Mouse (Mus musculus): ENCODE measurements around the gene Ryr1. TPM values are rescaled to one million over a fixed set of nuclear protein-coding genes. Genes with fewer than 3 reads are reported as not detected.

Ryr1 gene
- polyA plus RNA-seq, 1 experiment from 2014 or later, result 0.22 TPM

- H3K4me3 ChIP-seq (replicated peaks), result no peak overlapping the region
- H3K9ac ChIP-seq, result peak overlapping the region; percentile 99
- H3K9me3 ChIP-seq (replicated peaks), result no peaks in the 10 kb centered on the region
- 70% methylated on average over 6 of the region's 6 CpGs for WGBS (ENCODE audit: insufficient replicate concordance)
- peak overlapping the region; percentile 92 for H3K27ac ChIP-seq
- no peak overlapping the region for H3K4me2 ChIP-seq
- no peak for ATAC-seq (ENCODE audit: low read depth)
- peaks cover 16% of the 10 kb centered on the region; the same call in 1 of the 2 replicates for H3K36me3 ChIP-seq
- no peak for DNase-seq
- peaks cover 91% of the 10 kb centered on the region for H3K4me1 ChIP-seq (replicated peaks)
- no peaks in the 10 kb centered on the region for H3K27me3 ChIP-seq
These were observed 167.7 kb downstream of the Ryr1 start for GRCm38 (mm10) chr7:28957286-28957685.

DNA sequence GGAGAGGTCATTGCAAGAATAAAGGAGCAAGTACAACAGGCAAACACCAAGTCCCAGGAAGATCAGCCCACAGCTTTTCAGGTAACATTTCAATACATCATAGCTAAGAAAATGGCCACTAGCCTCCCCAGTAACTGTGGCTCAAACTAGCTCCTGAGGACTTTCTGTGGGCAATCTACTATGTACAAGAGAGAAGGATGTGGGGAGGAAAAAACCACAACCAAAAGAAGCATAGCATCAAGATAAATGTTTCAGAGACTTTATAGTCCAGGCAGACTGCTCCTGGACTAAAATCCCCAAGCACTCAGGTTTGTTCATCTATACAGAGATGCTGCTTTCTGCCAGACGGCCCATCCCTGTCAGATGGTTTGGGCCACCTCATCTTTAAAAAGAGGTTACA, 168.7 kb downstream of the Ryr1 start:
- DNase-seq, result no peak
- no peaks in the 10 kb centered on the region for H3K27me3 ChIP-seq
- no peak overlapping the region for H3K4me2 ChIP-seq
- ATAC-seq (ENCODE audit: low read depth), result no peak
- H3K9ac ChIP-seq, result peak overlapping the region; percentile 10
- H3K4me1 ChIP-seq (replicated peaks), result peaks cover 100% of the 10 kb centered on the region
- 72% methylated on average over 1 of the region's 1 CpGs for WGBS (ENCODE audit: insufficient replicate concordance)
- peaks cover 23% of the 10 kb centered on the region; the same call in 1 of the 2 replicates for H3K36me3 ChIP-seq
- H3K27ac ChIP-seq, result peak overlapping the region; percentile 92; the same call in 1 of the 2 replicates
- no peak overlapping the region for H3K4me3 ChIP-seq (replicated peaks)
- no peaks in the 10 kb centered on the region for H3K9me3 ChIP-seq (replicated peaks)

- Histone ChIP-seq H3K4me1 (replicated peaks) (peaks cover 100% of the 10 kb centered on the region), H3K27me3 (no peaks in the 10 kb centered on the region), H3K9me3 (replicated peaks) (no peaks in the 10 kb centered on the region), H3K36me3 (peaks cover 32% of the 10 kb centered on the region), H3K4me2 (peak overlapping the region; percentile 64; the same call in 1 of the 2 replicates), H3K9ac (peak overlapping the region; percentile 28), H3K27ac (peak overlapping the region; percentile 92), H3K4me3 (replicated peaks) (no peak overlapping the region)
- no peak for ATAC-seq (ENCODE audit: low read depth)
- 73% methylated on average over 5 of the region's 5 CpGs for WGBS (ENCODE audit: insufficient replicate concordance)
- no peak for DNase-seq
These were observed 169.6 kb downstream of the Ryr1 start for GRCm38 (mm10) chr7:28955295-28955897.

GRCm38 (mm10) chr7:28954773-28955172, 170.2 kb downstream of the Ryr1 start:
- H3K9ac ChIP-seq, result peak overlapping the region; percentile 28
- H3K9me3 ChIP-seq (replicated peaks), result no peaks in the 10 kb centered on the region
- ATAC-seq (ENCODE audit: low read depth), result no peak
- no peak for DNase-seq
- no peaks in the 10 kb centered on the region for H3K27me3 ChIP-seq
- peaks cover 100% of the 10 kb centered on the region for H3K4me1 ChIP-seq (replicated peaks)
- 76% methylated on average over 4 of the region's 4 CpGs for WGBS (ENCODE audit: insufficient replicate concordance)
- H3K36me3 ChIP-seq, result peaks cover 34% of the 10 kb centered on the region
- H3K4me2 ChIP-seq, result peak overlapping the region; percentile 64
- H3K4me3 ChIP-seq (replicated peaks), result no peak overlapping the region
- peak overlapping the region; percentile 92 for H3K27ac ChIP-seq

DNA sequence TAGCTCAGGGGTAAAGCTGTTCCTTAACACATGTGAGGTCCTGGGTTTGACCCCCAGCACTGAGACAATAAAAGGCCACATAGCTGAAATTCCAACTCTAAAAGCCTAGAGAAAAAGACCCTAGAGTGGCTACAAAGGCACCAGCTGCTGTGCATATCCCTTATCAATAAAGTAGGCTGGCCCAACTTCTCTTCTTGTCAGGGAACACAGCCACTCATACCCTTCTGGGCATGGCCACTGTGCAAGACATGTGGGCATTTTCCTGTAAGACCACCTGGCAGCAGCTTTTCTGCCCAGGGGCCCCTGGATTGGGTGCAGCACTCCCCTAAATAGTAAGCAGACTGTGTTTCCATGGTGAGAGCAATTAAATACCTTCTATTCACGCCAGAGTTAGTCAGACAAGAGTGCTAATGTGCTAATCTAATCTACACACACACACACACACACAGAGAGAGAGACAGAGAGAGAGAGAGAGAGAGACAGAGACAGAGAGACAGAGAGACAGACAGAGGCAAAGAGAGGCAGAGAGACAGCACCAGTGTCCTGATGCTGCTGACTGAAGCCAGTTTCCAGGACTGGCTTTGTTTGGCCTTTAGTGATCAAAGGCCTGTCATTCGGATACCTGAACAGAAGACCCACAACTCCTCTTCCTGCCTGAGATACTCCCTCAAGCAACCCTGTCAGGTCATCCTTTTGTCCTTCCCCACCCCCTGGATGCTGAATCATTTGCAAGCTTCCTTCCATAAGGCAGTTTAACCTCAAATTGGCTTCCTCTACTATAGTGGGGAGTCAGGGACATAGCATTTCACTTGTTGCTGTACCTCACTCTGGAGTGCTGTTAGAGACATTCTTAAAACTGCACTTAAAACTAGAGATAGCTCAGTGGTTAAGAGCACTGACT, 171.3 kb downstream of the Ryr1 start:
- peak overlapping the region; percentile 64 for H3K4me2 ChIP-seq
- peak overlapping the region; percentile 92 for H3K27ac ChIP-seq
- no peaks in the 10 kb centered on the region for H3K9me3 ChIP-seq (replicated peaks)
- peak overlapping the region; percentile 53 for H3K9ac ChIP-seq
- H3K4me1 ChIP-seq (replicated peaks), result peaks cover 100% of the 10 kb centered on the region
- ATAC-seq (ENCODE audit: low read depth) (peak; percentile 91), DNase-seq (peak; percentile 72)
- WGBS (ENCODE audit: insufficient replicate concordance), result 11% methylated on average over 2 of the region's 2 CpGs
- H3K27me3 ChIP-seq, result no peaks in the 10 kb centered on the region
- peaks cover 41% of the 10 kb centered on the region for H3K36me3 ChIP-seq
- H3K4me3 ChIP-seq (replicated peaks), result peak overlapping the region; percentile 33

MicroRNAs encoded within 50 kb of the gene (microRNA counts, 519-probe panel; counts per million panel counts)
- 2,603 counts per million, percentile 11 among the panel's probes with 10 or more counts for microRNA mmu-miR-1963

Small RNAs within 50 kb of the gene (microRNA-seq; reads per million reads assigned to microRNA genes)
- gene Gm44408, result not detected
- not detected for gene Mir1963

Other genes with a start within 250 kb of the Ryr1 start
- gene Capn12, start 243.8 kb downstream of the Ryr1 start, polyA plus RNA-seq (2015; fragmentation: Nextera tagmentation; extraction: Ambion mirVana), result 0.09 and 0.13 TPM in 2 replicates
- gene Actn4, start 162.8 kb downstream of the Ryr1 start, polyA plus RNA-seq (2015; fragmentation: Nextera tagmentation; extraction: Ambion mirVana), result 116 and 131 TPM in 2 replicates
- gene Eif3k, start 143.3 kb downstream of the Ryr1 start, polyA plus RNA-seq (2015; fragmentation: Nextera tagmentation; extraction: Ambion mirVana), result 294 and 308 TPM in 2 replicates
- 27.4 and 29.1 TPM in 2 replicates for gene Map4k1, start 143.1 kb downstream of the Ryr1 start, polyA plus RNA-seq (2015; fragmentation: Nextera tagmentation; extraction: Ambion mirVana)
- gene Rasgrp4, start 9.7 kb upstream of the Ryr1 start, polyA plus RNA-seq (2015; fragmentation: Nextera tagmentation; extraction: Ambion mirVana), result 0.29 and 0.32 TPM in 2 replicates
- 8.1 and 8.5 TPM in 2 replicates for gene Fam98c, start 31.1 kb upstream of the Ryr1 start, polyA plus RNA-seq (2015; fragmentation: Nextera tagmentation; extraction: Ambion mirVana)
- 0.07 and 0.10 TPM in 2 replicates for gene Ggn, start 45.0 kb upstream of the Ryr1 start, polyA plus RNA-seq (2015; fragmentation: Nextera tagmentation; extraction: Ambion mirVana)
- gene Spred3, start 45.2 kb upstream of the Ryr1 start, polyA plus RNA-seq (2015; fragmentation: Nextera tagmentation; extraction: Ambion mirVana), result 0.23 and 0.41 TPM in 2 replicates
- gene Psmd8, start 55.5 kb upstream of the Ryr1 start, polyA plus RNA-seq (2015; fragmentation: Nextera tagmentation; extraction: Ambion mirVana), result 136 and 155 TPM in 2 replicates
- gene Catsperg1, start 88.9 kb upstream of the Ryr1 start, polyA plus RNA-seq (2015; fragmentation: Nextera tagmentation; extraction: Ambion mirVana), result 0.09 and 0.22 TPM in 2 replicates
- 1.5 and 1.6 TPM in 2 replicates for gene Kcnk6, start 107.3 kb upstream of the Ryr1 start, polyA plus RNA-seq (2015; fragmentation: Nextera tagmentation; extraction: Ambion mirVana)
- gene Yif1b, start 113.2 kb upstream of the Ryr1 start, polyA plus RNA-seq (2015; fragmentation: Nextera tagmentation; extraction: Ambion mirVana), result 49.5 and 51.2 TPM in 2 replicates
- 3.1 and 4.4 TPM in 2 replicates for gene 2200002D01Rik, start 123.3 kb upstream of the Ryr1 start, polyA plus RNA-seq (2015; fragmentation: Nextera tagmentation; extraction: Ambion mirVana)
- gene Spint2, start 156.7 kb upstream of the Ryr1 start, polyA plus RNA-seq (2015; fragmentation: Nextera tagmentation; extraction: Ambion mirVana), result 24.9 and 25.2 TPM in 2 replicates
- gene Ppp1r14a, start 164.1 kb upstream of the Ryr1 start, polyA plus RNA-seq (2015; fragmentation: Nextera tagmentation; extraction: Ambion mirVana), result 3.2 and 3.6 TPM in 2 replicates
- gene Dpf1, start 178.8 kb upstream of the Ryr1 start, polyA plus RNA-seq (2015; fragmentation: Nextera tagmentation; extraction: Ambion mirVana), result 1.7 and 2.3 TPM in 2 replicates

All from liver, embryonic 13.5 days (tissue).